ENCODE assay signal across 7 mouse cellular contexts in genomic region chr14:32464601-32465505, GRCm38 (mm10). TPM values are rescaled to one million over a fixed set of nuclear protein-coding genes. Genes with fewer than 3 reads are reported as not detected.
A peak's percentile ranks its signal among the peaks of the same experiment; 100 is the strongest.
DNase-seq lines count a peak whose midpoint lies in the region; ATAC-seq lines count a peak whose summit lies in the region.

Gene Slc18a3, minus strand, starts transcription at chr14:32464850.

- DNase-seq in lung, postnatal 4 days = no peak
- peak; percentile 43 for DNase-seq in retina, embryonic 14.5 days (ENCODE audit: low spot score)
- DNase-seq in spleen, postnatal 36 days (ENCODE audit: low spot score in 2 of 2) = no peak
- DNase-seq in right cerebral cortex, adult 18-20 months = no peak

- no peaks in the 10 kb centered on the region; the same call in 1 of the 2 replicates for H3K4me1 ChIP-seq in lung, embryonic 16.5 days (replicated peaks; ENCODE audit: control insufficient read depth, insufficient read depth, low read length)
- peaks cover 27% of the 10 kb centered on the region for H3K4me1 ChIP-seq in embryonic facial prominence, embryonic 15.5 days
- peaks cover 18% of the 10 kb centered on the region for H3K4me1 ChIP-seq in intestine, embryonic 15.5 days (replicated peaks)

- WGBS in lung, embryonic 16.5 days = under 1% methylated on average over 65 of the region's 70 CpGs
- under 1% methylated on average over 70 of the region's 70 CpGs for WGBS in embryonic facial prominence, embryonic 15.5 days
- under 1% methylated on average over 67 of the region's 70 CpGs for WGBS in intestine, embryonic 15.5 days

- H3K4me3 ChIP-seq in lung, embryonic 16.5 days (ENCODE audit: low read length) = peak within 1 kb of the TSS; percentile 30
- H3K4me3 ChIP-seq in embryonic facial prominence, embryonic 15.5 days (replicated peaks) = peak within 1 kb of the TSS; percentile 42
- peak within 1 kb of the TSS; percentile 35 for H3K4me3 ChIP-seq in intestine, embryonic 15.5 days (replicated peaks)

- no peak within 1 kb of the TSS for H3K27ac ChIP-seq in lung, embryonic 16.5 days (ENCODE audit: low read length)
- no peak within 1 kb of the TSS for H3K27ac ChIP-seq in embryonic facial prominence, embryonic 15.5 days (replicated peaks)
- H3K27ac ChIP-seq in intestine, embryonic 15.5 days = no peak within 1 kb of the TSS

- H3K4me2 ChIP-seq in lung, embryonic 16.5 days (ENCODE audit: low read depth, low read length) = peak within 1 kb of the TSS; percentile 45
- peak within 1 kb of the TSS; percentile 81 for H3K4me2 ChIP-seq in embryonic facial prominence, embryonic 15.5 days (replicated peaks)
- peak within 1 kb of the TSS; percentile 71 for H3K4me2 ChIP-seq in intestine, embryonic 15.5 days (replicated peaks)

- ATAC-seq in lung, embryonic 16.5 days (ENCODE audit: low read depth) = peak; percentile 36; the same call in 1 of the 2 replicates
- ATAC-seq in embryonic facial prominence, embryonic 15.5 days (ENCODE audit: insufficient number of reproducible peaks, low FRiP score, low TSS enrichment, low read depth) = no peak
- peak; percentile 40; the same call in 1 of the 2 replicates for ATAC-seq in intestine, embryonic 15.5 days

- peaks cover 76% of the 10 kb centered on the region for H3K27me3 ChIP-seq in lung, embryonic 16.5 days (ENCODE audit: control insufficient read depth, insufficient read depth, low read depth, low read length)
- H3K27me3 ChIP-seq in embryonic facial prominence, embryonic 15.5 days = peaks cover 95% of the 10 kb centered on the region
- H3K27me3 ChIP-seq in intestine, embryonic 15.5 days (replicated peaks) = peaks cover 79% of the 10 kb centered on the region

- no peak within 1 kb of the TSS for H3K9ac ChIP-seq in lung, embryonic 16.5 days (ENCODE audit: low read length)
- H3K9ac ChIP-seq in embryonic facial prominence, embryonic 15.5 days = no peak within 1 kb of the TSS
- H3K9ac ChIP-seq in intestine, embryonic 15.5 days = 0 out of 2 replicates have a peak within 1 kb of the TSS, but pooled peaks have one; percentile 13

- no peaks in the 10 kb centered on the region for H3K9me3 ChIP-seq in lung, embryonic 16.5 days (ENCODE audit: control insufficient read depth, low read length)
- H3K9me3 ChIP-seq in embryonic facial prominence, embryonic 15.5 days (replicated peaks) = no peaks in the 10 kb centered on the region
- no peaks in the 10 kb centered on the region for H3K9me3 ChIP-seq in intestine, embryonic 15.5 days

- H3K36me3 ChIP-seq in lung, embryonic 16.5 days (ENCODE audit: control insufficient read depth, insufficient read depth, low read length) = no peaks in the 10 kb centered on the region
- H3K36me3 ChIP-seq in embryonic facial prominence, embryonic 15.5 days = no peaks in the 10 kb centered on the region
- H3K36me3 ChIP-seq in intestine, embryonic 15.5 days = no peaks in the 10 kb centered on the region

RNA-seq across cellular contexts. Expression of gene Slc18a3, which starts in this region (rescaled TPM):
- 0.67 and 0.75 TPM in 2 replicates for polyA plus RNA-seq in lung, embryonic 16.5 days (2015; fragmentation: Nextera tagmentation; extraction: Ambion mirVana)
- polyA plus RNA-seq in embryonic facial prominence, embryonic 15.5 days (2015; fragmentation: Nextera tagmentation; extraction: Ambion mirVana) = 0.39 and 0.53 TPM in 2 replicates
- 8.4 TPM in 2 replicates for polyA plus RNA-seq in intestine, embryonic 15.5 days (2015; fragmentation: Nextera tagmentation; extraction: Ambion mirVana)

Comparison
In these comparisons a context has a peak if more than half of its experiments do, and no peak if none do; other contexts are left out.
1. Peak in ATAC-seq, H3K4me3 ChIP-seq and H3K4me2 ChIP-seq in lung, embryonic 16.5 days; RNA of the gene not detected or under 1 TPM.